Mouse (Mus musculus) lung, adult 2 months (tissue): Measurements from ENCODE around the gene Vtn.

Experiments used
- CTCF ChIP-seq: fragments of 200-500 bp; IDR thresholded peaks from 2 replicates; pipeline ENCODE4 v1.5.1; 2011; ENCODE audit warnings: mild to moderate bottlenecking, low read length, control low read depth; ENCODE audit not compliant: insufficient read depth
- POLR2A ChIP-seq: fragments of 200-500 bp; IDR thresholded peaks from 2 replicates; pipeline ENCODE4 v1.6.1; 2011; ENCODE audit warnings: low read depth, mild to moderate bottlenecking, control low read depth, low read length, borderline replicate concordance; ENCODE audit errors: extremely low read depth

GRCm38 (mm10) chr11:78534516-78534915 is 35.6 kb downstream of the Vtn start:
- TF ChIP-seq CTCF = no peak
- no peak for TF ChIP-seq POLR2A
